Comparison of ENCODE assay signal across 8 mouse cellular contexts in genomic region chr6:82401595-82402451, GRCm38 (mm10). TPM values are rescaled to one million over a fixed set of nuclear protein-coding genes. Genes with fewer than 3 reads are reported as not detected.
DNase-seq lines count a peak whose midpoint lies in the region; ATAC-seq and TF ChIP-seq lines count a peak whose summit lies in the region.

Tacr1 (plus strand) TSS chr6:82402334.

- TF ChIP-seq CTCF in intestine, postnatal 0 days (IDR thresholded peaks at IDR 0.05; ENCODE audit: low read depth) = no peak
- no peak for TF ChIP-seq CTCF in stomach, postnatal 0 days (IDR thresholded peaks at IDR 0.05; ENCODE audit: low read depth)

- peak; percentile 66; the same call in 1 of the 2 replicates for ATAC-seq in heart, embryonic 12.5 days (ENCODE audit: insufficient number of reproducible peaks, low FRiP score)
- ATAC-seq in embryonic facial prominence, embryonic 14.5 days (ENCODE audit: low read depth) = peak; percentile 91
- ATAC-seq in intestine, postnatal 0 days = no peak
- peak; percentile 47; the same call in 1 of the 2 replicates for ATAC-seq in stomach, postnatal 0 days (ENCODE audit: low FRiP score, low TSS enrichment)

- no peak within 1 kb of the TSS for H3K27ac ChIP-seq in heart, embryonic 12.5 days (ENCODE audit: poor library complexity, severe bottlenecking)
- H3K27ac ChIP-seq in embryonic facial prominence, embryonic 14.5 days (replicated peaks; ENCODE audit: low read depth, low read length) = no peak within 1 kb of the TSS; the same call in 1 of the 2 replicates
- no peak within 1 kb of the TSS for H3K27ac ChIP-seq in intestine, postnatal 0 days (ENCODE audit: low read depth, low read length)
- no peak within 1 kb of the TSS; the same call in 1 of the 2 replicates for H3K27ac ChIP-seq in midbrain, embryonic 10.5 days (replicated peaks)
- peak within 1 kb of the TSS; percentile 3; the same call in 1 of the 2 replicates for H3K27ac ChIP-seq in stomach, postnatal 0 days (replicated peaks)

- 2% methylated on average over 28 of the region's 28 CpGs for WGBS in heart, embryonic 12.5 days
- WGBS in embryonic facial prominence, embryonic 14.5 days = 2% methylated on average over 25 of the region's 28 CpGs
- 1% methylated on average over 28 of the region's 28 CpGs for WGBS in intestine, postnatal 0 days
- WGBS in midbrain, embryonic 10.5 days = under 1% methylated on average over 27 of the region's 28 CpGs
- WGBS in stomach, postnatal 0 days = under 1% methylated on average over 28 of the region's 28 CpGs

- no peaks in the 10 kb centered on the region for H3K9me3 ChIP-seq in heart, embryonic 12.5 days (replicated peaks)
- H3K9me3 ChIP-seq in embryonic facial prominence, embryonic 14.5 days (ENCODE audit: control insufficient read depth, low read length) = no peaks in the 10 kb centered on the region
- no peaks in the 10 kb centered on the region for H3K9me3 ChIP-seq in intestine, postnatal 0 days (ENCODE audit: control insufficient read depth)
- H3K9me3 ChIP-seq in midbrain, embryonic 10.5 days (replicated peaks) = no peaks in the 10 kb centered on the region
- no peaks in the 10 kb centered on the region for H3K9me3 ChIP-seq in stomach, postnatal 0 days (ENCODE audit: control insufficient read depth, low read length)

- H3K36me3 ChIP-seq in heart, embryonic 12.5 days = no peaks in the 10 kb centered on the region
- H3K36me3 ChIP-seq in embryonic facial prominence, embryonic 14.5 days (ENCODE audit: control insufficient read depth, insufficient read depth, low read length) = no peaks in the 10 kb centered on the region
- no peaks in the 10 kb centered on the region for H3K36me3 ChIP-seq in intestine, postnatal 0 days (ENCODE audit: control insufficient read depth, insufficient read depth)
- H3K36me3 ChIP-seq in midbrain, embryonic 10.5 days = no peaks in the 10 kb centered on the region
- no peaks in the 10 kb centered on the region for H3K36me3 ChIP-seq in stomach, postnatal 0 days (ENCODE audit: control insufficient read depth, insufficient read depth, low read length)

- H3K4me1 ChIP-seq in heart, embryonic 12.5 days (replicated peaks) = peaks cover 24% of the 10 kb centered on the region
- H3K4me1 ChIP-seq in embryonic facial prominence, embryonic 14.5 days (ENCODE audit: control insufficient read depth, insufficient read depth, low read length) = peaks cover 26% of the 10 kb centered on the region; the same call in 1 of the 2 replicates
- no peaks in the 10 kb centered on the region; the same call in 1 of the 2 replicates for H3K4me1 ChIP-seq in intestine, postnatal 0 days (replicated peaks; ENCODE audit: control insufficient read depth, insufficient read depth, low read length)
- peaks cover 30% of the 10 kb centered on the region for H3K4me1 ChIP-seq in midbrain, embryonic 10.5 days
- no peaks in the 10 kb centered on the region for H3K4me1 ChIP-seq in stomach, postnatal 0 days (replicated peaks; ENCODE audit: control insufficient read depth, insufficient read depth)

- H3K4me3 ChIP-seq in heart, embryonic 12.5 days = peak within 1 kb of the TSS; percentile 45
- H3K4me3 ChIP-seq in embryonic facial prominence, embryonic 14.5 days (ENCODE audit: low read depth, low read length) = peak within 1 kb of the TSS; percentile 36
- H3K4me3 ChIP-seq in intestine, postnatal 0 days (ENCODE audit: low read depth, low read length) = peak within 1 kb of the TSS; percentile 33
- peak within 1 kb of the TSS; percentile 54 for H3K4me3 ChIP-seq in midbrain, embryonic 10.5 days
- H3K4me3 ChIP-seq in stomach, postnatal 0 days (ENCODE audit: low read depth, low read length) = peak within 1 kb of the TSS; percentile 35

- DNase-seq in heart, adult 11 months = no peak
- DNase-seq in Muller cell, postnatal 12 days (ENCODE audit: inconsistent ontology term) = peak; percentile 89
- peak; percentile 90 for DNase-seq in embryonic facial prominence, embryonic 14.5 days (ENCODE audit: low spot score)
- peak; percentile 48 for DNase-seq in midbrain, embryonic 10.5 days (ENCODE audit: low spot score)
- DNase-seq in stomach, postnatal 0 days (ENCODE audit: low spot score) = peak; percentile 46
- DNase-seq in T-cell, adult 2 months (ENCODE audit: low spot score) = no peak

- peak within 1 kb of the TSS; percentile 74 for H3K4me2 ChIP-seq in heart, embryonic 12.5 days
- H3K4me2 ChIP-seq in embryonic facial prominence, embryonic 14.5 days (ENCODE audit: low read depth, low read length) = peak within 1 kb of the TSS; percentile 75
- H3K4me2 ChIP-seq in intestine, postnatal 0 days (replicated peaks; ENCODE audit: low read depth) = peak within 1 kb of the TSS; percentile 64
- H3K4me2 ChIP-seq in stomach, postnatal 0 days (replicated peaks; ENCODE audit: low read depth) = peak within 1 kb of the TSS; percentile 59

- H3K27me3 ChIP-seq in heart, embryonic 12.5 days (replicated peaks) = peaks cover 59% of the 10 kb centered on the region
- H3K27me3 ChIP-seq in embryonic facial prominence, embryonic 14.5 days (replicated peaks; ENCODE audit: control insufficient read depth, insufficient read depth, low read length) = peaks cover 50% of the 10 kb centered on the region
- H3K27me3 ChIP-seq in intestine, postnatal 0 days (replicated peaks; ENCODE audit: control insufficient read depth, insufficient read depth, low read length) = peaks cover 22% of the 10 kb centered on the region; the same call in 1 of the 2 replicates
- H3K27me3 ChIP-seq in midbrain, embryonic 10.5 days (ENCODE audit: low read depth, poor library complexity, severe bottlenecking) = peaks cover 73% of the 10 kb centered on the region
- no peaks in the 10 kb centered on the region; the same call in 1 of the 2 replicates for H3K27me3 ChIP-seq in stomach, postnatal 0 days (ENCODE audit: control insufficient read depth, insufficient read depth, low read length)

- no peak for TF ChIP-seq EP300 in stomach, postnatal 0 days (optimal IDR thresholded peaks at IDR 0.05)

- H3K9ac ChIP-seq in heart, embryonic 12.5 days = peak within 1 kb of the TSS; percentile 17; the same call in 1 of the 2 replicates
- H3K9ac ChIP-seq in embryonic facial prominence, embryonic 14.5 days (ENCODE audit: low read depth, low read length) = peak within 1 kb of the TSS; percentile 48
- H3K9ac ChIP-seq in intestine, postnatal 0 days (ENCODE audit: low read depth, low read length) = no peak within 1 kb of the TSS
- 0 out of 2 replicates have a peak within 1 kb of the TSS, but pooled peaks have one; percentile 18 for H3K9ac ChIP-seq in stomach, postnatal 0 days (ENCODE audit: low read length)

RNA-seq across cellular contexts. Expression of gene Tacr1, which starts in this region (rescaled TPM):
- 0.08 and 0.17 TPM in 2 replicates for polyA plus RNA-seq in heart, embryonic 12.5 days (2016; fragmentation: Nextera tagmentation; extraction: Ambion mirVana)
- polyA plus RNA-seq in embryonic facial prominence, embryonic 14.5 days (2014; fragmentation: Nextera tagmentation; extraction: Ambion mirVana) = 0.40 and 0.48 TPM in 2 replicates
- polyA plus RNA-seq in intestine, postnatal 0 days (2015; fragmentation: Nextera tagmentation; extraction: Ambion mirVana) = 0.87 and 0.99 TPM in 2 replicates
- polyA plus RNA-seq in midbrain, embryonic 10.5 days (2016; fragmentation: Nextera tagmentation; extraction: Ambion mirVana) = 0.33 and 0.40 TPM in 2 replicates
- polyA plus RNA-seq in stomach, postnatal 0 days (2015; fragmentation: Nextera tagmentation; extraction: Ambion mirVana) = 2.1 and 2.2 TPM in 2 replicates

Comparison
In these comparisons a context has a peak if more than half of its experiments do, and no peak if none do; other contexts are left out.
1. Peak in ATAC-seq, H3K4me3 ChIP-seq, H3K9ac ChIP-seq and H3K4me2 ChIP-seq in heart, embryonic 12.5 days; RNA of the gene not detected or under 1 TPM.
2. Peak in DNase-seq, ATAC-seq, H3K4me3 ChIP-seq, H3K9ac ChIP-seq and H3K4me2 ChIP-seq in embryonic facial prominence, embryonic 14.5 days; RNA of the gene not detected or under 1 TPM.
3. Peak in DNase-seq and H3K4me3 ChIP-seq in midbrain, embryonic 10.5 days; RNA of the gene not detected or under 1 TPM.
4. DNase-seq: peak in Muller cell, postnatal 12 days (single experiment) and stomach, postnatal 0 days (single experiment); none in heart, adult 11 months (single experiment) and T-cell, adult 2 months (single experiment).
5. Peak in every context shown above with its lines, with median percentiles within 50 percentile points of each other: H3K4me2 ChIP-seq and H3K4me3 ChIP-seq.